Mouse (Mus musculus): ENCODE data around the gene S100z.
A peak's percentile ranks its signal among the peaks of the same experiment; 100 is the strongest.

Gene S100z

GRCm38 (mm10) chr13:95478671-95479413 lies at the start of gene S100z:
S100z (minus strand) TSS chr13:95478721.
- DNase-seq (ENCODE audit: low spot score in 2 of 2): no peak

DNA sequence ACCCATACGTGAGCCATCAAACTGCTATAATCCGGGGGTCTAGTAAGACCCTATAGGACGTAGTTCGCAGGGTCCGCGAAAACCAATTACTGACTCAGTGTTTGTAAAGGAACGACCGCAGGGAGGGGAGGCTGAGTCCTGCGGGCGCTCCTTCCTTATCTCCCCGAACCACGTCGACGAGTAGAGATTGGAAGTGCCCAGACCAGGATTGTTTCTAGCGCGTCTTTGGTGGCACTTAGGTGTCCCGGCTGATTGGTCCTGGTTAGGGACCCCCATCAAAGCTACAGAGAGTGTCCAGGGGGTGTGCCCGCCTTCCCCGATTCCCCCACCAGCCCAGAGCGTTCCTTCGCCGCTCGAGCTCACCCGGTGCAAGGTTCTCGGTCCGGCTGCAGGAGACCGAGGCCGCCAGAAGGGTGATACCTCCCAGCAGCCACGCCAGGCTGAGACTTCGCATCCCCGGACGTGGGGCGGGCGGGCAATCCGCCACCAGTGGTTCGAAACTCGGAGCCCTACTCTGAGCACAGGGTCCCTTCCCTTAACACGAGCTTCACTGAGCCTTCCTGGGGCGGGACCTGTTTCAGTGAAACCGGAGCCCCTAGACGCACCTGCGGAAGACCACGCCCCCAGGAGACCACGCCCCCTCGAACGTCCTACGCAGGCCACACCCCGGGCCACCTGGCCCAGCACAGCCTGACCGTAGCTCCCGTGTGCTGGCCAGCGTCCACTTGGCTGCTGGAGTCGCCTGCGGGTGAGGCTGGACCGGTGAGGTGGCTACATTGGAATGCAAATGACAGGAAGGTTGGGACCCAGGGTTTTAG lies 46.4 kb upstream of the S100z start, which contains the start of gene F2rl1:
Gene F2rl1, minus strand, starts transcription at position 554 of the 818 bp plus-strand sequence.
- peak; percentile 20 to 40 for DNase-seq (ENCODE audit: low spot score in 2 of 2)

DNA sequence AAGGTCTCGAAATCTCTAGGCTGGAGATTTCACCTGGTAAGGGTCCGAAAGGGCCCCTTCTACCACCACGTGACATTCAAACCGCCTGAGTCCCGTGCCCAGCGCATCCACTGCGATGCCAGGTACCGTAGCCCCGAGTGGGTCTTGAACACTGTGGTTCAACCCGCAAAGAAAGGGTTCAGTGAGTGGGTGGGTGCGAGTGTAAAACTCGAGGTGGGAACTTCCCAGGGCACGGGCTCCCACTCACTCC lies 45.8 kb upstream of the S100z start:
- DNase-seq (ENCODE audit: low spot score in 2 of 2): peak; percentile 5 to 12

- DNase-seq (ENCODE audit: low spot score in 2 of 2): peak; percentile 12 to 15
Observed at GRCm38 (mm10) chr13:95523659-95524423, 45.3 kb upstream of the S100z start.

GRCm38 (mm10) chr13:95522176-95522575 lies 43.7 kb upstream of the S100z start:
- DNase-seq (ENCODE audit: low spot score in 2 of 2): no peak

DNA sequence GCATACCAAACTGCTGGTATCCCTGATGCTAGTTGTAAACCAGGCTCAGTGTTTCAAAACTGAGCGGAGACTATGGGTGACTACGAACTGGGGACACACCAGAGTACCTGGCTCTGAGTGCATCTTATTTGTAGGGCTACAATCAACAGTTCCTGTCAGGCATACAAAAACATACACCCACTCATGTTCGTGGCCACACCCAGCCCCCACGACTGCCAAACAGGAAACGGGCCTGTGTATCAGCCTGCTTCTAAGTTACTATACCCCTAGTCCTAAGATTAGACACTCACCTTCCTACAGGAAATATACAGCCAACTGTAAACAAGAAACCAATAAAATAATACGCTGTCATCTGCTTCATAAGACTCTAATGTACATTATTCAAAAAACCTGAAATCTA lies 42.5 kb upstream of the S100z start:
- DNase-seq (ENCODE audit: low spot score in 2 of 2): peak; percentile 27

GRCm38 (mm10) chr13:95514756-95515155 lies 36.2 kb upstream of the S100z start:
- DNase-seq (ENCODE audit: low spot score in 2 of 2): no peak

DNA sequence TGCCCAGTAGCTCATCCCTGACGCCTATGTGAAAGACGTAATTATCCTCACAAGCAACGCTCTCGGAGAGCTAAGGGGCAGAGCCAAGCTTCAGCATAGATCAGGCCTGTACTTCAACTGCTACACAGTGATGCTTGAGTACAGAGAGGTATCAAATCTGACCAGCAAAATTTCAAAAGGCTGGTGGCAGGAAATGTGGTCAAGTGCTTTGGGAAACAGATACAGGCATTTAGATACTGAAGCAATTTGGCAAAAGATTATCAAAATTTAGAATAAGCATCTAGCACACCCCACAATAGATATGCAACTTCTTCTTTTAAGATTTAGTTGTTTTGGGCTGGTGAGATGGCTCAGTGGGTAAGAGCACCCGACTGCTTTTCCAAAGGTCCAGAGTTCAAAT lies 31.5 kb upstream of the S100z start:
- no peak for DNase-seq (ENCODE audit: low spot score in 2 of 2)

GRCm38 (mm10) chr13:95503279-95503917 lies 24.9 kb upstream of the S100z start:
- DNase-seq (ENCODE audit: low spot score in 2 of 2): no peak

- DNase-seq (ENCODE audit: low spot score in 2 of 2): no peak
Observed at GRCm38 (mm10) chr13:95496601-95497000, 18.1 kb upstream of the S100z start.

- no peak for DNase-seq (ENCODE audit: low spot score in 2 of 2)
Observed at GRCm38 (mm10) chr13:95494812-95495211, 16.3 kb upstream of the S100z start.

- DNase-seq (ENCODE audit: low spot score in 2 of 2): no peak
Observed at GRCm38 (mm10) chr13:95493296-95493695, 14.8 kb upstream of the S100z start.

DNA sequence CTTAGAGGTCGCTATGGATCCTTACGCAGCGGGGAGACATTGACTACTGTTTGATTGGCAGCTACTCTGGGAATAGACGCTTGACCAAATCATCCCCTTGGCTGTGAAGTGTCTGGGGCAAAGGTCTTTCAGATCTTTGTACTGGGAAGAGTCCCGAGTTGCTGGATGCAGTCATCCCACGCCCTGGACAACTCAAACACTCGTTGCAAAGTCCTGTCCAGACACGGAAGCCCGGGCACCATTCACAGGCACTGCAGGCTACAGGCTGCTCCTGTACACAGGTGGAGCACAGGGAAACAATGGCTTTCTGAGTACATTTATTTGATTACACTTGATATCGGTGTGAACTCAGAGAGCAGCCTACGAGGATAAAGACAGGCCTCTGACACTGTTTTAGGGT lies 12.8 kb upstream of the S100z start:
- no peak for DNase-seq (ENCODE audit: low spot score in 2 of 2)

DNA sequence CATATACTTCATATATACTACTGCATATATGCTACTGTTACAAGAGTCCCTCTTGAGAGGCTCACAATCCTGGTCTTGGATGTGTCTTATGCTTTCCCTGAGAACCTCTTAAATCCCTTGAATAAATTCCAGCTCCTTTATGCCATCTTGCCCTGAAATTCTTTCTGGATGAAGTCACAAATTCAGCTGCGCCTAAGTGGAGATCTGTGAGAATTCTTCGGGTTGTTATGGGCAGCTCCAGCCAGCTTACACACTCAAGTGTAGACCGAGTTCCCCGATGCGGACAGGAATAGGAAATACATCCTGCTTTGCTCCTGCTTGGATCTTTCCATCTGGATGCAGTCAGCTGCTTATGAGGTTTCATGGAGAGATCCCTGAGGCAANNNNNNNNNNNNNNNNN lies 6.1 kb upstream of the S100z start:
- DNase-seq (ENCODE audit: low spot score in 2 of 2): no peak

DNA sequence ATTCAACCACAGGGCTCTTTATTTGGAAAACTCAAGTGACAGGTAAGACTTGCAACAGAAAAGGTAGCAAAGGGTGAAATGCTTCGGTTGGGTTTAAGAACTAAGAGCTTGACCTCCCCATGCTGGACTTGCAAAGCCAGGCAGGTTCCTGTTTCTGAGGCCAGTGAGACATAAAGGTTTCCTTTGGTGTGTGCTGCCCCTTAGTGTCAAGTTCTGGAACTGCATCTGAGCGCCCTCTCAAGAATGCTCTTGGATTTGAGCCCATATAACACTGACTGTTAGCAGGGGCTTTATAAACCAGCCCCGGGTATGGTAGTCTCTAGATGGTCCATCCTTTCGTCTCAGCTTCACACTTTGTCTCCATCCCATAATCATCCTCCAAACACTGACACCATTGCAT lies 2.9 kb upstream of the S100z start:
- DNase-seq (ENCODE audit: low spot score in 2 of 2): peak; percentile 54 to 66

DNA sequence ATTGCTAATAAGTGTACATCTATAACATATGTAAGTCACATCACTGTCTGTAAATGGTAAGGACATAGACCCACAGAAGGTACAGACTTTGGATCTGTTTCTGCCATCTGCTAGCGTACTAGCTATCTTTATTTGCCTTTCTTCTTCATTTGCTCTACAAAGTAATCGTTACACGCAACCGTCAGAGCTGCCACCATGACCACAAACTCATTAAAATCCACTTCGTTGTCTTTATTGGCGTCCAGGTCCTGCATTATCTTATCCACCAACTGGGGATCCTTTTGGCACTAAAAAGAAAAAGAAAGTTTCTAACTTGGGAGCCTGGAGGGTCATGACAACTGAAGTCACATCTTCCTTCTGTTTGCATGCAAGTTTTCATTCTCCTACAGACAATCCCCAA lies 1.3 kb downstream of the S100z start:
- DNase-seq (ENCODE audit: low spot score in 2 of 2): no peak

GRCm38 (mm10) chr13:95475124-95475523 lies 3.4 kb downstream of the S100z start:
- no peak for DNase-seq (ENCODE audit: low spot score in 2 of 2)

GRCm38 (mm10) chr13:95474294-95474693 lies 4.2 kb downstream of the S100z start:
- DNase-seq (ENCODE audit: low spot score in 2 of 2): no peak

- no peak for DNase-seq (ENCODE audit: low spot score in 2 of 2)
Observed at GRCm38 (mm10) chr13:95470970-95471369, 7.6 kb downstream of the S100z start.

- no peak for DNase-seq (ENCODE audit: low spot score in 2 of 2)
Observed at GRCm38 (mm10) chr13:95451529-95451928, 27.0 kb downstream of the S100z start.

- DNase-seq (ENCODE audit: low spot score in 2 of 2): no peak
Observed at GRCm38 (mm10) chr13:95450636-95451210, 27.8 kb downstream of the S100z start.

GRCm38 (mm10) chr13:95449730-95450129 lies 28.8 kb downstream of the S100z start:
- no peak for DNase-seq (ENCODE audit: low spot score in 2 of 2)

All from natural killer cell, adult 2 months (primary cell).